Mouse (Mus musculus) 3134 (cell line): ENCODE measurements around the gene Trim15.

Experiments used
- DNase-seq: peaks from one replicate; pipeline ENCODE4 v3.0.0-alpha.2; 2011; ENCODE audit warnings: low spot score; ENCODE audit not compliant: insufficient read length; ENCODE audit errors: extremely low read depth

Gene Trim15

GRCm38 (mm10) chr17:36832694-36833093 is 34.3 kb downstream of the Trim15 start:
- no peak for DNase-seq

DNA sequence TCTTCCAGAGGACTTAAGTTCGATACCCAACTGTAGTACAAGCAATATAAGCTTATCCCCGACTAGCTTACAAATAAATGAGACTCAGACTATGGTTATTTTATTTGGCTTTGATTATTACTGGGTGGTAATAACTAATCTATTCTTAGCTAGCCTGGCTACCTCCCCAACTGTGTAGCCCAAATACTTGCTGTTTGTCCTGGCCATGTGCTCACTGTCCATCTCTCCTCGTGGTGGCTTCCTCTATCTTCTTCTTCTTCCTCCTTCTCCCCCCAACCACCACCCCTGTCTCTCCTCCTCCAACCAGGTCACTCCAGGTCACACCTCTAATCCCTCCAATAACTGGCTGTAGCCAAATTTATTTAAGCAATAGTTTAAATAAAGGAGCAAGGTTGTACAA is 36.5 kb downstream of the Trim15 start:
- no peak for DNase-seq

DNA sequence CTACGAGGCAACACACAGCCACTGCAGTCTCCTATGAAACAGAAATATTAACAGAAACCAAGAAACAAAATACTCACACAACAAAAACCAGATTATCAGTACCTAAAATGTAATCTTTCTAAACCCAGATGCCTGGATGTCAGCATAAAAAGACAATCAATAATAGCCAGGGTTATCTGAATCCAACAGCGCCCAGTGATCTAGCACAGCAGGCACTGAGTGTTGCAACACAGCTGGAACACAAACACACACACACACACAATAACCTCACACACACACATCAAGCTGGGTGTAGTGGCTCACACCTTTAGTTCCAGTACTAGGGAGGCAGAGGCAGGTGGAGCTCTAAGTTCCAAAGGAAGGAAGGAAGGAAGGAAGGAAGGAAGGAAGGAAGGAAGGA is 38.5 kb downstream of the Trim15 start:
- no peak for DNase-seq

DNA sequence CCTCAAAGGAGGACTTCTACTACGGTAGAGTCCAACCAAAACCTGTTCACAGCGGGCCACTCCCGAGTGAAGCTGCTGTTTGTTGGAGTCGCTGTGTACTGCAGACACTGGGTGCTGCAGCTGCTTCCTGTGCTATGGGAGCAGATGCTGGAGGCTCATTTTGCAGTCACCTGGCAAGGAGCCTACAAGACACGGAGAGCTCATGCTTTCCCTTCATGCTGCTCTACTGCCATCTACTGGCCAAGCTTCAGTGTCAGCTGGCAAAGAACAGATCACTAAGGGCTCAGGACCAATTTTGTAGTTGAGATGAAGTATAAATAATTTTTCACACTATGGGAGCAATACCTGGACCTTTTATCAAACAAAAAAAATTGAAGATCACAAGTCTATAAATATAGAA is 41.0 kb downstream of the Trim15 start:
- DNase-seq = peak; percentile 50

GRCm38 (mm10) chr17:36825525-36825924 is 41.5 kb downstream of the Trim15 start:
- DNase-seq = no peak

DNA sequence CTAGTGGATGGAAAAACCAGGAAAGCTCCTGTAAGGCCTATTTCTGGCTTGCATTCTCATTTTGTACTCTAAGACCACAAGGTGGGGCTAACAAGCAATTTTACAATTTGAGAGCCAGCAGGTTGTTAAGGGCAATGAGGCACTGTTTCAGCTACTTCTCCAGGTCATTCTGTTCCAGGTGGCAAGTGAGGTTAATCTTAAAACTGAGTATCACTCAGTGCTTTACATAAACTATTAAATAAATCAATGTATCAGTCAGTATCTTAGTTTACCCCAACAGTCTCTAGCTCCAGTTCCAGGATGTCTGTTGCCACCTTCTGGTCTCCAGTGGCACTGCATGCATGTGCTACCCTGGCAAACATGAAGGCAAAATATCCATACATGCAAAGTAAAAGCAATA is 43.0 kb downstream of the Trim15 start:
- DNase-seq = peak; percentile 26

DNA sequence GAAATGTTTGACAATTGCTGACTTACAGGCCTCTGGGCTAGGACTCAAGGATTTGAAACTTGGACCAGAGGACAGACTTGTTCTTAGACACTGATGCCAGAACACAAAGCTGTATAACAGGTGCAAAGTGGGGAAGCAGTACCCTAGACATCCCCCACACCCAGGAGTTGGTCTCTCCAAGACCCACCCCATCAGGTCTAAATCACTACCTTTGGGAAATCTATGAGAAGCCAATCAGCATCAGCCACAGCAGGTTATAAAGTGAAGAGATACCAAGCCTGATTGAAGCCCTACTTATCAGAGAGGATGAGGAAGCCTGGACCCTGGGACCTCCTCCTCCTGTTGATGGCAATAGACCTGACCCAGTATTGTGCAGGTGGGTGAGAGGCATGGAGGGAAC is 55.1 kb downstream of the Trim15 start, which contains the start of gene H2-M10.6:
H2-M10.6 (plus strand) TSS at position 301 of the 400 bp plus-strand sequence.
- no peak for DNase-seq
